Mouse (Mus musculus): Measurements from ENCODE around the gene Sgpp1.
A peak's percentile ranks its signal among the peaks of the same experiment; 100 is the strongest.

The Sgpp1 gene

DNA sequence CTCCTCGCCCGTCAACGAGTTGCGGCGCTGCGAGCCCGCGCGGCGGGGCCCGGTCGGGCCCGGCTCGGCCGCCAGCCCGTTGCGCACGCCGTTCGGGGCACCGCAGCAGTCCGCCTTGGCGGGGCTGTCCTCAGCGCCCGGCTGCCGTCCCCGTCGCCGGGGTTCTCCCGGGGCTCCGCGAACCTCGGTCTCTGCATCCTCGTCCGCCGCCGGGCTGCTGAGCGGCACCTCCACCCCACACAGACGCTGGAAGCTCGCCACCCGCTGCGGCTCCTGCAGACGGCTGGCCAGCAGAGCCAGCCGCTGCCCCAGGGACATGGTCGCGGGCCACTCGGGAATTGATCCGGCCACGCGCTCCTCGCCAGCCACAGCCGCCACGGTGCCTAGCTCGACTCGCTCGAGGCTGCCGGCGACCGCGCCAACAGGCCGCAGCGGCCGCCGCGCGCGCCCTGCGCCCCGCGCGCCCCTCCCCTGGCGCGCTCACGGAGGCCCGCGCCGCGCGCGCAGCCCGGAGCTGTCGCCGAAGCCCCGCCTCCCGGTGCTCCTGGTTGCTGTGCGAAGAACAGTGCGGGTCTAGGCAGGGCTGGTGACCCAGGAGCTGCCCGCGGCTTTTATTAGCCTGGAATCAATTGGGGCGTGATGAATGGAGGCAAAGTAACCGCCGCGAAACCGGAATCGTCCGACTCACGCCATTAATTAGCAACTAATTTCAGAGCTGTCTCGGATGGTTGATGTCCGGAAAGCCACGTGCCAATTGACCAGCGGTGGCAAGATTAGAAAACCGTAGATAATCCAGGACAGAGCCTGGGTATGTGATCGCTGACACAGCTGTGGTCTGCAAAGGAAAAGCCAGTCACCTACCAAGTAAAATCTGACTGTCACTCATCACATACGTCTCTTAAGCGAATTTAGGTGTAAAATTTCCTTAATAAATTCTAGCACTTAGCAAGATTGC is at the start of gene Sgpp1:
TSS of gene Sgpp1 (minus strand) at position 484 of the 955 bp plus-strand sequence.
- peak; percentile 50 to 73 for DNase-seq (ENCODE audit: low spot score in 2 of 2)

DNA sequence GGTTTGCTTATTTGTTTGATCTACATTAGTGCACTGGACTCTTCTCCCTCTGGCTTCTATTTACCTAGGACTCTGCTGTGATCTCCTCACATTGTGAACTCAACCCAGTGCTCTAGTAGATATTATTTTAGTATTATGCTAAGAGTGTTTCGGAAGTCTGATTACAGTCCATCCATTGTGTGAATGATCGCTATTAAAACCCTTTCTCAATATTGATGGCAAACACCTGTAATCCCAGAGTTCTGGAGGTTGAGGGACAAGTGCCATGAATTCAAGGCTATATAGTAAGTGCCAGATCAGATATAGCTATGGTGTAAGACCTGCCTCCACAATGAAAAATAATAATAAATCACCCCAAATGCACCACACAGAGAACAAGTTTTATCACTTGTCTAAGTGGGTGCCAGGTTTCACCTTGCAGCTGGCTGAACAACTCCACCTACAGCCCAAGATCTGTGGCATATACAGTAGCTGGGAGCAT is 48.8 kb upstream of the Sgpp1 start:
- no peak for DNase-seq (ENCODE audit: low spot score in 2 of 2)

DNA sequence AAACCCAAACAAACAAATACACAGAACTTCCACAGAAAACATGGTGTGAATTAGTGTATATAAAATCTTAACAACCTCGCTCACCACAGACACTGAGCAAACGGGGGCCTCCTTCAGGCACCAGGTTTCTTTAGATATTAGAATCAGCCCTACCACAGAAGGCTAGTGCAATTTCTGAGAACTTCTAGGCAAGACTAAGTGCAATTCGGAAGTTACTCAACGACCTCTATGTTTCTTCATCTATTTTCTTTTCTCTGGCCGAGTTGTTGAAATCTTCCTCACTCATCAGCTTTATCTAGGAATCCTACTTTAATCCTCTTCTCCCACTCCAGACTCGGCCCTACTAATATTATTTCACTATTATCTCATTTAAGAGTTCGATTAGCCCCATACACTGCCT is 46.5 kb upstream of the Sgpp1 start:
- no peak for DNase-seq (ENCODE audit: low spot score in 2 of 2)

DNA sequence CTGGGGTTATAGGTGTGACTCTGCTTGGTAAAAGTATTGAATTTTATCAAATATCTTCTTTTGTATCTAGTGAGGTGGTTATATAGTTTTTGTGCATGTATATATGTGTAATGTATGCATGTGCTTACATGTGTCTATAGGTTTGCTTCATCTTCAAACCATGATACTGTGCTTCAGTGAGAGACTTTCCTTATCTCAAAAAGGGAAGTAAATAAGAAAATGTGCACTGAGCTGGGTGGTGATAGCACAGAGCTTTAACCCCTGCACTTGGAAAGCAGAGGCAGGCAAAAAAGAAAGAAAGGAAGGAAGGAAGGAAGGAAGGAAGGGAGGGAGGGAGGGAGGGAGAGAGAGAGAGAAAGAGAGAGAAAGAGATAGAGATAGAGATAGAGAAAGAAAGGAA is 45.9 kb upstream of the Sgpp1 start:
- DNase-seq (ENCODE audit: low spot score in 2 of 2), result no peak

DNA sequence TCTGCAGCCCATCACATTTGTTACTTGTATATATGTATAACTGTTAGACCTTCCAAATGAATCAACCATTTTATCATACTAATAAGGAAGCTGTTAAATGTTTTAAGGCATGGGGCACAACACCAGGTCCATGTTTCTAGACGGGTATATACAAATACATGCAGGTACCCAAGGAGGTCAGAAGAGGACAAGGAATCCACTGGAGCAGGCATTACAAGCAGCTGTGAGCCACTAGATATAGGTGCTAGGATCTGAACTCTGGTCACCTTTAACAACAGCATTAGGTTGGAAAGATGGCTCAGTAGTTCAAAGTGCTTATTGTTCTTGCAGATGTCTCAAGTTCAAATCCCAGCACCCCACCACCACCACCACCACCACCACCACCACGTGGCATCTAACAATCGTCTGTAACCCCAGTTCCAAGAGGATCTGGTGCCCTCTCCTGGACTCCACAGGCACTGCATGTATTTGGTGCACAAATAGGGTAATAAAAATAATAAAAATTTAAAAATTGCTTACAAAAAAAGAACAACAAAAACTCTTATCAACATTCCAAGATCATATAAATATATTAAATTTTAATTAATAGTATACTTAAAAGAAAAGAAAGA is 37.0 kb upstream of the Sgpp1 start:
- peak in 1 of 2 experiments; percentile 14 for DNase-seq (ENCODE audit: low spot score in 2 of 2)

DNA sequence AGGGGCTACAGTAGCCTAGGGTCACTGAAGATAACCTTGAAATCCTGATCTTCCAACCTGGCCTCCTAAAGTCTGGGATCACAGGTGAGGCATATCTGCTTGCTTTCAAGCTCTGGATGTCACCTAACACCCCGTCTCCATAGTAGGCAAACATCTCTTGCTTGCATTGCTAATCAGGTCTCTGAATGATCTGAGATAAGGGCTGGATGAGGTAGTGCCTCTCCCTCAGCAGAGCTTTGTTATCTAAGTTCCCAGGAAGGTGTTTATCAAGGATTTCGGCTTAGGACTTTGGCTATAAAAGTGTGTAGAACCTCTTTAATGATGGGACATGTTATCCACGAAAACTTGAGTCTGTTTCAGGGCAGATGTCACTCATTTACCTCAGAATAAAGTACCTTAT is 35.9 kb upstream of the Sgpp1 start:
- no peak for DNase-seq (ENCODE audit: low spot score in 2 of 2)

DNA sequence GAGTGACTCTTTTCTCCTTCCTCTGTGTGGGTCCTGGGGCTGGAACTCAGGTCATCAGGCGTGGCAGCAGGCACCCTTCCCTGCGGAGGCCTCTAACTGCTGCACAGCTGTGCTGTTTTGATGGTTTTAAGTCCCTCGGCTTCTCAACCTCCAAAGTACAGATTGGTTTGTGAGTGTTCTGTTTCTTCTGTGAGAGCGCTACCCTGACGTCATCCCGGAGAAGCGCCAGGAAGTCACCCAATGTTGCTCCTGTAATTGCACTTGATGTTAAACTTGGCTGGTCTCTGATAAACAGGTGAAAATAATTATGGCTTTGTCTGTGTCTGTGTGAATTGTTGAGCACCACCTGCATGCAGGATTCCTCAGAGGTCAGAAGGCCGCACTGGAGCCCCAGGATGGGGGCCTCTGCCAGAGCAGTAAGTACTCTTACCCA is 31.4 kb upstream of the Sgpp1 start:
- DNase-seq (ENCODE audit: low spot score in 2 of 2), result no peak

DNA sequence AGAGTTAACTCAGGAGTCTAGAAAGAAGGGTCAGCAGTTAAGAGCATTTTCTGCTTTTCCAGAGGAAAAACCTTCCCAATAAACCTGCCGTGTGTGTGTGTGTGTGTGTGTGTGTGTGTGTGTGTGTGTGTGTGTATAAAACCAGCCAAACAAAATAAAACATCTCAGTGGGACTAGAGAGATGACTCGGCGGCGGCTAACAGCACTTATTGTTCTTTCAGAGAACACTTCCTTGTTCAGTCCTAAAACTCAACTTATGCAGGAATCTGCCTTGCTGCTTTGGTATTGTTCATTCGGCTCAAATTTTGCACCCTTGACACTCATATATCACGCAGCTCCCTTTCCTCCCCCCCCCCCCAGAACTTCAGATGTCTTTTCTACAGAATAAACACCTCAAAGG is 30.9 kb upstream of the Sgpp1 start:
- no peak for DNase-seq (ENCODE audit: low spot score in 2 of 2)

DNA sequence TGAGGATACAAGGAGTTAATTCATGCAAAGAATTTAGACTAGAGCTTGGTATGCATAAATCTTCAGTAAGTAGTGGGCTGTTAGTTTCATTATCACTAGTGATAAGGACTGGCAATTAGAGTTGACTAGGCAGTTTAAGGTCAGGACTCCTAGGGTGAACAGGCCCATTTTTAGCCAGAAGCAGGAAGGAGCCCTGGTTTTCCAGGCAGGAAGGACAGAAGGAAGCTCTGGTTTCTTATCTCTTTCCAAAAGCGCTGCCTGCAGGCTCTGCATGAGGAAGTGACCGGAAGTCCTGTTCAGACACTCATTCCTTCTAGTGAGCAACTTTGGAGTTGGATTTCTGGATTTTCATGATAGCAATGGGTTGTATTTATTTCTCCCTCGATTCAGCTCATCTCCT is 30.2 kb upstream of the Sgpp1 start:
- DNase-seq (ENCODE audit: low spot score in 2 of 2), result no peak

DNA sequence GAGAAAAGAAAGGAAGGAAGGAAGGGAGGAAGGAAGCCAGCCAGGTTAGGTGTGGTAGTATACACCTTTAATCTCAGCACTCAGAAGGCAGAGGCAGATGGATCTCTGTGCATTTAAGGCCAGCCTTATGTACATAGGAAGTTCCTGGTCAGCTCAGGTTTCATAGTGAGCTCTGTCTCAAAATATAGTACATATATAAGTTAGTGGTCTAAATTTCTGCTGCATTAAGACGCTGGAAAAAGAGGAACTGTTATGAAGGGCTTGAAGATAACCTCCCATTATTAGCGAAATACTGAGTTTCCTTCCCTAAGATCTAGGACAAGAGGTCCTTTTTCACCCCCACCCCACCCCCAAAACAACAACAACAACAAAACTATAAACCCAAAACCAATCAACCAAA is 20.9 kb upstream of the Sgpp1 start:
- no peak for DNase-seq (ENCODE audit: low spot score in 2 of 2)

DNA sequence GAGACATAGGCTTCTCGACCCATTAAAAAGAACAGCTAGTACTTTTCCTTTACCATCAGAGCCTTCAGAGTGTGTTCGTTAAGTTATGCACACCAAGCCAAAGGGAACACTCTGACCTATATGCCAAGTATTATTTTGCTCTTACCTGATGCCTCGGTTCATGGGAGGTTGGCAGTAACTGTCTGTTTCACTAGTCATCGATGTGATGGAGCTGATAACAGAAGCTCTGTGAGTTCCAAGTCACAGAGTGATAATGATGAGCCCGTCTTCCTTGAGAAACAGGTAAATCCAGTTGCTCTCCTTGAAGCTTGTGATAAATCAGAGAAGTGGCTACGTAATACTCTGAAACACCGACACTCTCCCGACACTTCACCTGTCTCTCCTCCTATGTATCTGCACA is 18.2 kb upstream of the Sgpp1 start:
- no peak for DNase-seq (ENCODE audit: low spot score in 2 of 2)

DNA sequence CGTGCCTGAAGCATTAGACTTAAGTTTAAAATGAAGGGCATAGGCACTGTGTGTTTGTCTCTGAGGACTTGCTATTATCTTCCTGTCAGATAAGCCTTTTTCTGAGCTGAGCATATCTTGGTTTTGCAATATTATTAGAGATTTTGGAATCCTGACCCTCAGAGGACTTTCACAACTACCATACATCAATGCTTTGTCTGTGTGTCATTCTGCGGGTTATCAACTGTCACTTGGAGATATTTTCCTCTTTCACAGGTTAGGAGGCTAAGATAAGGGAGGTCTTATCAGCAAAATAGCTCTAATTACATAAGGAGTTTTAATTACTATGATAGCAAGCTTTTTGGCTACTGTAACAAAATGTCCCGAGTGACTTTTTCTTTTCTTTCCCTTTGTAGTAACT is 16.5 kb upstream of the Sgpp1 start:
- no peak for DNase-seq (ENCODE audit: low spot score in 2 of 2)

DNA sequence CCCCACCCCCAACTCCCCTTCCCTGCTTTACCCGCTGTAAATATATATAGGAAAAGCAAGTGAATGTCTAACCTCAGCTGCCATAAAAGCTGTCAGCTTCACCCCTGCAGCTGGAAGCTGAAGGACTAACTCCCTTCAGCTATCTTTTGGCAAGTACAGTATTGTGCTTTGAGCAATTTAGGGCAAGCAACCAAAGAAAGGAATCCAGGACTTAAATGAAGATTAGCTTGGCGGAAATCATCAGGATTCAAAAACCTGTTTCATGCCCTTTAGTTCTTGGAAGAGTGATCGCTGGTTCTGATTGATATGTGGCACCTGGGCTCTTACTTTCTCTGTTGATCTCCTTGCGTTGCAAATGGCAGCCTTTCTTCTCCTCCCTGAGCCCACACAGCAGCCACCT is 13.0 kb upstream of the Sgpp1 start:
- no peak for DNase-seq (ENCODE audit: low spot score in 2 of 2)

DNA sequence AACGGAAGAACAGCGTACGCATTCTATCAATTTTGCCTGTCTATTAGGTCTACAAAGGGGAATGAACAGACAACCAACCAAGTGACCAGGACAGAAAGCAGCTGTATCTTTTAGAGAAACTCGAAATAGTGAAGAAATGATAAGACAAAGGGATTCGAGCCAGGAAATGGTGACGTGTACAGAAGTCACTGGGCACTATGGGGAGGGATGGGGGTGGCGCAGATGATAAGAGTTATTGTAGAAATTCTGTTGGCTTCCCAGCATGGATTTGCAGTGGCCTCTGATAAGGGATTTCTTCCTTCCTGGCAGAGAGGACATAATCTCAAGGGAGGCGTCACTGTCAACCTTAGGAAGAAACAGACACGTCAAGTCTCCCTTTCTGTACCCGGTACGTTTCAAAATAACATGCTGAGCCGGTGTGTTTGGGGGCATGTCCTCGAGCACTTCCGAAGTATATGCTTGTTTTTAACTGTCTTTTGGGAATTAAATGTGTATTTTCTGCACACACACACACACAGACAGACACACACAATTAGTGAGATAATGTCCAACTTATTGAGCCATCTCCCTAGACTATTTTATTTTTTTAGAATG is 10.3 kb upstream of the Sgpp1 start:
- DNase-seq (ENCODE audit: low spot score in 2 of 2), result no peak

DNA sequence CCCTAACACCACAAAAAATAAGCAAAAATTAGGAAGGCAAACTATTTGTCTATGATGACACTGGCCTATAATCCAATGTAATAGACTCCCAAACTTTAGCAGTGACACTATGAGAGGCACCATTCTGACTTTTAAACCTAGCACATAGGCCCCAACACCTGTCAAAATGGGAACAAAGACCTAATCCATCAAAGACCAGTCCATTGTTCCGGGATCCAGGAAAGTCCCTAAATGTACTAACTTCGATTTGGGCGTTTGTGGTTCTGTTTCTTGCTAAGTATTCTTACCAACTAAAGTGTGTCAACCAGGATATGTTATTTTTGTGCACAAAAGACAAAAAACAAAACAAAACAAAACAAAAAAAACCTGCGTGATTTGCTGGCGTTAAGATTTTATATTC is 6.6 kb upstream of the Sgpp1 start:
- DNase-seq (ENCODE audit: low spot score in 2 of 2), result no peak

DNA sequence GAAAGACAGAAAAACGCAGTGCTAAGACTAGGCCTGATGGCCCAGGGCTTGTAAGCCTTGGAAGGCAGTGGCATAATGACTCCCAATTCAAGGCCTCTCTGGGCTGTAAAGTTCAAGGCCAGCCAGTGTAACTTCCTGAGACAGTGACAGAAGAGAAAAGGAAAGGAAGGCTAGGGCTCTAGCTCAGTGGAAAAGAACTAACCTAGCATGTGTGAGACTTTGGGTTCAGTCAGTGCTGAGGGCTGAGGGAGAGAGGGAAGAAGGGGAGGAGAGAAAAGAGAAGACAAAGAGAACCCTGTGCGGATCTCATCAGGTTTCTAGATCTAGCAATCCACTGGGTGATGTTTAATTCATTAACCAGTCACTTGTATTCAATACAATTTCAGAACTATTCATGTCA is 5.7 kb upstream of the Sgpp1 start:
- no peak for DNase-seq (ENCODE audit: low spot score in 2 of 2)

DNA sequence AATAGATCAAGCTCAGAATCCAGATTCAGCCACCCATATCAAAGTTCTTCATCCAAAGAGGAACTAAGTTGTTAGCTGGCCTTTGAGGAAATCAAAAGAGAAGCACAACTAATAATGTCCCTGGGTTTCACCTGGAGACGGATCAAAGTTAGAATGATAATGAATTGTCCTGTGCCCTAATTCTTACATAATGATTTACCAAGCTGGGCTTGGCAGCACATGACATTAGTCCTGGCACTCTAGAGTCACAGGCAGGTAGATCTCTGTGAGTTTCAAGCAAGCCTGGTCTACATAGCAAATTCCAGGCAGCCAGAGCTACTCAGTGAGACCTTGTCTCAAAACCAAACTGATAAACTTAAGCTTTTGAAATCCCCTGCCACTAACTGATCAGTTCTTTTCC is 4.9 kb upstream of the Sgpp1 start:
- no peak for DNase-seq (ENCODE audit: low spot score in 2 of 2)

DNA sequence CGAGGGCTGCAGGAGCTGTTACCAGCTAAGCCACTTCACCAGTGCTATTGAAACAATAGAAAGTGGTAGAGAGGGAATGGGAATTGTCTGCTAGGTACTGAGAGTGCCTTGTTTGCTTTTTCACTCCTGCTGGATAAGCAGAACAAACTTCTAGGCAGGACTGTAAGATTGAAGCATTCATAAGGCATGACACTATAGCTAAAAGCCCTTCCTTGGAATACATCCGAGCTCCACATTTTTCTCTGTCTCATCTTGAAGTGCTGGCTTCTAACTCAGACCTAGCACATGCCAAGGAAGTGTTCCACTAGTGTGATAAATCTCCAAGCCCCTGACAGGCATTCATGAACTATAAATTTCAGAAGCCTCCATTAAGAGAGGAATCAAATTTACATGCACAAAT is 4.1 kb upstream of the Sgpp1 start:
- DNase-seq (ENCODE audit: low spot score in 2 of 2), result no peak

DNA sequence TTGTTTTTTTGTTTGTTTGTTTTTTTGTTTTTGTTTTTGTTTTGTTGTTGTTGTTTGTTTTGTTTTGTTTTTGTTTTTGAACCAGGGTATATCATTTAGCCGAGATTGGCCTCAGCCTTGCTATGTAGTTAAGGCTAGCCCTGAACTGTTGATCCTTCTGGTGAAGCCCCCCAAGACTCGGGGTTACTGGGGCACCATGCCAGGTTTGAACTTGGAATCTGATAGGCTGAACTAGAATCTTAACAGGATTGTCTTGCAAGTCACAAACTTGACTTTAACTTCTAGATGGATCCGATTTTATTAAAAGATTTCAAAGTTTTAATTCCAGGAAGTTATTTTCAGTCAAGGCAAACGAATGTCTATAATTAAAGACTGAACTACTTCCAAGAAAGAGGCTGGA is 767 bp upstream of the Sgpp1 start:
- DNase-seq (ENCODE audit: low spot score in 2 of 2), result no peak

DNA sequence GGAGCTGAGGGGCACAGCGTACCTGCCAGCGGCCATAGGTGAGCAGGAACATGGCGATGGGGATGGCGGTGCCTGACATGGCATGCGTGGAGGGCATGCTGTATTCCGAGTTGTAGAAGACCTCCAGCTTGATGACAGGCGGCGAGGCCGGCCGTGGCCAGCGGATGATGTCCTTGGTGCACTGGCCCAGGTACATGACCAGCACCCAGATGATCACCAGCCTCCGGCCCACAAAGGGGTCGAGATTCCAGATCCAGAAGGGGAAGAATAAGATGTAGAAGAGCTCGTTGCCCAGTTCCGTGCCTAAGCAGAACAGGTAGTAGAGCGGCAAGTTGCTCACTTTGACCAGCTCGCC is 661 bp downstream of the Sgpp1 start:
- peak; percentile 14 to 20 for DNase-seq (ENCODE audit: low spot score in 2 of 2)

DNA sequence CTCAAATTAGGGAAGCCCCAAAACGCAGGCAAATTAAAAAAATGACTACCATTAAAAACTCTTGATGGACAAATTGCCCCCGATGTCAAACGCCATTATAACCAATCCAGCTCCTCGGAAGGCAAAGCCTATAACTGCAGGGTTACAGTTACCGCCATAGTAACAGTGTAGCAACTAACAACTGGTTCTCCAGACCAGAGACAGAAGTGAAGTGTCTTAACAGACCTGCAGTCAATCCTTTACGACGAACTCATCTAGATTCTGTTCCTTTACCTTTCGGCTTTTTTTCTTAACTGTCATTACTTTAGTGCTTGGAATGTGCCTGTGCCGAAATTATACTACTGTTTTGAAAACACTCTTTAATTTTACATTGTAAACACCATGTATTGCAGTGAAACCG is 1.4 kb downstream of the Sgpp1 start:
- DNase-seq (ENCODE audit: low spot score in 2 of 2), result no peak

DNA sequence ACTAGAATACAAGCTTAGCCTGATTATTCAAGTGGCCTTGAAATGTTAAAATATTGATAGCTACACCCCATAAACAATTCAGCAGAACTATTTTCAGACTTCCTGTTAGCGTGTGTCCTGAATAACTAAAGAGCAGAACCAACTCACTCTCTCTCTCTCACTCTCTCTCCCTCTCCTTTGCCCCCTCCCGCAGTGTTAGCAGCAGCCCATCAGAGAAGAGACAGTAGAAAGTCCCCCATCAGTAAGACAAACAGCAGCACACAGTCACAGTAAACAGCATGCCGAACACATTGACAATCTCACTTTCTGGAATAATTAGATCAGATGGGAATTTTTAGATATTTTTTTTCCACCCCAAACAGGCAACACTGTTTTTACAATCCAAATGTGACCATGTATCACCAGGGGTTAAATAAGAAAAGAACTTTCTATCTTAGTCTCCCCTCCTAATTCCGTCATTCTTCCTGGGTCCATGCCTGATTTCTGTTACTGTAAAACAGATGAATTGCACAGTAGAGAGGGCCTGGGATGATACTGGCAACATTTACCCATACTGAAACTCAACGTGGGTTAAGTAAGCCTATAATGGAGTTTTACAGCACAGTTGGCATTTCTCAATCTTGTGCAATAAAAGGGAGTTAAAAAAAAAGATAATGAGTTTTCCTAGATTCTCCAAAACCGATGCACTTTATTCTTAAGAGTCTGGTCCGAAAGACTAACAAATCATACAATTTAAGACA is 2.0 kb downstream of the Sgpp1 start:
- DNase-seq (ENCODE audit: low spot score in 2 of 2), result no peak
